12 mouse cellular contexts compared by ENCODE assay signal in genomic region chr11:90251923-90252322, GRCm38 (mm10). TPM values are rescaled to one million over a fixed set of nuclear protein-coding genes. Genes with fewer than 3 reads are reported as not detected.
DNase-seq lines count a peak whose midpoint lies in the region; ATAC-seq and TF ChIP-seq lines count a peak whose summit lies in the region.
"Had no signal": no experiment of that assay in that cellular context is flagged by ENCODE, and none has a peak within 500 bp of the region (broad histone marks: within the 10 kb centered on the region; RNA-seq: fewer than 3 reads in every experiment).

No protein-coding gene starts in this region.

- WGBS in heart, embryonic 10.5 days = 9% methylated on average over 2 of the region's 2 CpGs
- 19% methylated on average over 2 of the region's 2 CpGs for WGBS in liver, embryonic 11.5 days
- WGBS in stomach, postnatal 0 days = 39% methylated on average over 2 of the region's 2 CpGs

- no peaks in the 10 kb centered on the region for H3K27me3 ChIP-seq in heart, embryonic 10.5 days (ENCODE audit: insufficient read depth, poor library complexity, severe bottlenecking)
- no peaks in the 10 kb centered on the region for H3K27me3 ChIP-seq in megakaryocyte, embryonic 14.5 days (replicated peaks)
- H3K27me3 ChIP-seq in liver, embryonic 11.5 days (replicated peaks; ENCODE audit: control insufficient read depth, insufficient read depth, low read length) = no peaks in the 10 kb centered on the region
- no peaks in the 10 kb centered on the region for H3K27me3 ChIP-seq in stomach, postnatal 0 days (ENCODE audit: control insufficient read depth, insufficient read depth, low read length)
- H3K27me3 ChIP-seq: CH12.LX had no signal

- peak overlapping the region; percentile 6; the same call in 1 of the 2 replicates for H3K4me2 ChIP-seq in liver, embryonic 11.5 days
- H3K4me2 ChIP-seq in stomach, postnatal 0 days (replicated peaks; ENCODE audit: low read depth) = peak overlapping the region; percentile 25

- TF ChIP-seq CTCF in stomach, postnatal 0 days (IDR thresholded peaks at IDR 0.05; ENCODE audit: low read depth) = no peak

- no peak for TF ChIP-seq EP300 in stomach, postnatal 0 days (optimal IDR thresholded peaks at IDR 0.05)

- peak overlapping the region; percentile 94 for H3K4me3 ChIP-seq in heart, embryonic 10.5 days
- H3K4me3 ChIP-seq in megakaryocyte, embryonic 14.5 days (replicated peaks) = peak overlapping the region; percentile 98
- H3K4me3 ChIP-seq in liver, embryonic 11.5 days (ENCODE audit: low read depth, low read length) = no peak overlapping the region
- no peak overlapping the region for H3K4me3 ChIP-seq in stomach, postnatal 0 days (ENCODE audit: low read depth, low read length)

- 0 out of 2 replicates have a peak, but pooled peaks cover 5% of the 10 kb centered on the region for H3K36me3 ChIP-seq in heart, embryonic 10.5 days
- peaks cover 55% of the 10 kb centered on the region for H3K36me3 ChIP-seq in megakaryocyte, embryonic 14.5 days (replicated peaks; ENCODE audit: low read length)
- no peaks in the 10 kb centered on the region for H3K36me3 ChIP-seq in liver, embryonic 11.5 days (ENCODE audit: control insufficient read depth, insufficient read depth, low read length)
- no peaks in the 10 kb centered on the region for H3K36me3 ChIP-seq in stomach, postnatal 0 days (ENCODE audit: control insufficient read depth, insufficient read depth, low read length)

- no peaks in the 10 kb centered on the region for H3K9me3 ChIP-seq in heart, embryonic 10.5 days
- H3K9me3 ChIP-seq in megakaryocyte, embryonic 14.5 days = no peaks in the 10 kb centered on the region
- no peaks in the 10 kb centered on the region for H3K9me3 ChIP-seq in liver, embryonic 11.5 days (ENCODE audit: control insufficient read depth, low read length)
- H3K9me3 ChIP-seq in stomach, postnatal 0 days (ENCODE audit: control insufficient read depth, low read length) = no peaks in the 10 kb centered on the region

- no peak for DNase-seq in heart, embryonic 10.5 days (ENCODE audit: low spot score)
- DNase-seq in heart, adult 8-10 months (ENCODE audit: low spot score) = no peak
- DNase-seq in liver, embryonic 11.5 days (ENCODE audit: low spot score) = no peak
- no peak for DNase-seq in stomach, postnatal 0 days (ENCODE audit: low spot score)
- DNase-seq in cerebellum, postnatal 10 days = no peak
- DNase-seq in ovary, postnatal 36 days (ENCODE audit: low spot score) = no peak
- DNase-seq: cerebellum, adult 11 months; layer of hippocampus, adult 9-11 months; lung, postnatal 14 days had no signal

- ATAC-seq in megakaryocyte, adult 5-6 weeks (ENCODE audit: poor library complexity, severe bottlenecking) = no peak
- no peak for ATAC-seq in liver, embryonic 11.5 days (replicated peaks; ENCODE audit: low FRiP score)
- ATAC-seq in stomach, postnatal 0 days (ENCODE audit: low FRiP score, low TSS enrichment) = no peak

- H3K4me1 ChIP-seq in heart, embryonic 10.5 days = peaks cover 62% of the 10 kb centered on the region
- peaks cover 73% of the 10 kb centered on the region for H3K4me1 ChIP-seq in megakaryocyte, embryonic 14.5 days
- peaks cover 17% of the 10 kb centered on the region for H3K4me1 ChIP-seq in liver, embryonic 11.5 days (replicated peaks; ENCODE audit: control insufficient read depth, insufficient read depth, low read length)
- H3K4me1 ChIP-seq in stomach, postnatal 0 days (replicated peaks; ENCODE audit: control insufficient read depth, insufficient read depth) = no peaks in the 10 kb centered on the region

- H3K9ac ChIP-seq in liver, embryonic 11.5 days (ENCODE audit: low read depth, low read length) = no peak overlapping the region
- H3K9ac ChIP-seq in stomach, postnatal 0 days (ENCODE audit: low read length) = no peak overlapping the region

- H3K27ac ChIP-seq in heart, embryonic 10.5 days = peak overlapping the region; percentile 98
- no peak overlapping the region for H3K27ac ChIP-seq in liver, embryonic 11.5 days (ENCODE audit: low read depth, low read length)
- no peak overlapping the region for H3K27ac ChIP-seq in stomach, postnatal 0 days (replicated peaks)

RNA-seq across cellular contexts. Expression of gene Mmd, which starts 2.7 kb away (rescaled TPM):
- 75.3 and 121 TPM in 2 replicates for polyA plus RNA-seq in heart, embryonic 10.5 days (2016; fragmentation: Nextera tagmentation; extraction: Ambion mirVana)
- total RNA-seq in heart, adult 8-10 months (2022) = 10 to 100 TPM; 23.7 to 34.1 (median 28.2) TPM
- polyA plus RNA-seq in megakaryocyte, embryonic 14.5 days (2012; ENCODE audit: insufficient read depth, low replicate concordance) = 20.3 and 75.7 TPM in 2 replicates
- total RNA-seq in megakaryocyte, adult 5-6 weeks (2015) = 13.9 and 14.5 TPM in 2 replicates
- 10.7 and 11.1 TPM in 2 replicates for total RNA-seq in megakaryocyte, adult 5-6 weeks (2017)
- polyA plus RNA-seq in liver, embryonic 11.5 days (2014; fragmentation: Nextera tagmentation; extraction: Ambion mirVana) = 16.3 and 17.1 TPM in 2 replicates
- polyA plus RNA-seq in stomach, postnatal 0 days (2015; fragmentation: Nextera tagmentation; extraction: Ambion mirVana) = 19.1 and 21.3 TPM in 2 replicates

Comparison
In these comparisons a context has a peak if more than half of its experiments do, and no peak if none do; other contexts are left out.
1. H3K4me3 ChIP-seq: peak in heart, embryonic 10.5 days (single experiment) and megakaryocyte, embryonic 14.5 days (single experiment); none in liver, embryonic 11.5 days (single experiment) and stomach, postnatal 0 days (single experiment).